Mouse (Mus musculus) liver, embryonic 16.5 days (tissue): ENCODE data around the gene Tas1r1. TPM values are rescaled to one million over a fixed set of nuclear protein-coding genes. Genes with fewer than 3 reads are reported as not detected.

ENCODE experiments used
- ATAC-seq: fragments of 200-750 bp; cut with Nextera tagmentation; 2 replicates; pipeline ENCODE4 v1.8.0; 2017; ENCODE audit warnings: low read depth, mild to moderate bottlenecking, moderate number of reproducible peaks, moderate library complexity
- H3K27ac ChIP-seq: fragments of 300-500 bp; sonication (generic); 2 replicates; pipeline ENCODE4 v1.5.1; 2014; ENCODE audit warnings: mild to moderate bottlenecking, low read length
- H3K27me3 ChIP-seq: fragments of 300-500 bp; sonication (generic); 2 replicates; pipeline ENCODE4 v1.6.1; 2014; ENCODE audit warnings: low read depth, low read length, mixed read lengths; ENCODE audit not compliant: control insufficient read depth, insufficient read depth
- H3K36me3 ChIP-seq: fragments of 300-500 bp; sonication (generic); 2 replicates; pipeline ENCODE4 v1.6.1; 2014; ENCODE audit warnings: mild to moderate bottlenecking; ENCODE audit not compliant: control insufficient read depth, insufficient read depth
- H3K4me1 ChIP-seq: fragments of 300-500 bp; sonication (generic); 2 replicates; pipeline ENCODE4 v1.6.1; 2014; ENCODE audit warnings: low read depth, low read length, mixed read lengths; ENCODE audit not compliant: control insufficient read depth
- H3K4me2 ChIP-seq: fragments of 300-500 bp; sonication (generic); 2 replicates; pipeline ENCODE4 v1.6.1; 2014; ENCODE audit warnings: low read depth, low read length, mixed read lengths
- H3K4me3 ChIP-seq: fragments of 300-500 bp; sonication (generic); 2 replicates; pipeline ENCODE4 v1.5.1; 2014; ENCODE audit warnings: low read depth, mild to moderate bottlenecking, low read length
- H3K9ac ChIP-seq: fragments of 300-500 bp; sonication (generic); 2 replicates; pipeline ENCODE4 v1.6.1; 2014; ENCODE audit warnings: low read depth, low read length
- H3K9me3 ChIP-seq: fragments of 300-500 bp; sonication (generic); replicated peaks from 2 replicates; pipeline ENCODE4 v1.6.1; 2016; ENCODE audit warnings: low read length; ENCODE audit not compliant: control insufficient read depth
- WGBS: fragments of 180-500 bp; shearing (Covaris S2); extraction: QIAGEN DNeasy Blood & Tissue Kit; methylation state at CpG from one replicate; pipeline ENCODE4 v1.1.7; 2014; ENCODE audit not compliant: insufficient replicate concordance; 5-methylcytosine and 5-hydroxymethylcytosine counted together
- polyA plus RNA-seq: library from polyadenylated mRNA; unstranded; fragments of >200 nt; fragmentation: Nextera tagmentation; extraction: Ambion mirVana; gene quantifications from 2 replicates; pipeline ENCODE4 v1.2.1, GENCODE M21; 2015

Gene Tas1r1
- polyA plus RNA-seq, 1 experiment from 2014 or later, result 0.11 TPM

- peak within 1 kb of the TSS; percentile 82 for H3K9ac ChIP-seq
- no peaks in the 10 kb centered on the region for H3K9me3 ChIP-seq
- peak within 1 kb of the TSS; percentile 100 for H3K4me2 ChIP-seq
- peaks cover 39% of the 10 kb centered on the region for H3K4me1 ChIP-seq
- peak within 1 kb of the TSS; percentile 87 for H3K4me3 ChIP-seq
- H3K36me3 ChIP-seq, result peaks cover 5% of the 10 kb centered on the region
- peaks cover 22% of the 10 kb centered on the region for H3K27me3 ChIP-seq
- ATAC-seq, result peak; percentile 85
- peak within 1 kb of the TSS; percentile 87 for H3K27ac ChIP-seq
- WGBS, result 0% methylated on average over 45 of the region's 45 CpGs
These were observed 29.7 kb downstream of the Tas1r1 start, which contains the start of gene Klhl21 for GRCm38 (mm10) chr4:152008622-152009075. TSS of gene Klhl21 (plus strand) at chr4:152008803.

GRCm38 (mm10) chr4:152008148-152008500 lies 30.2 kb downstream of the Tas1r1 start:
- under 1% methylated on average over 14 of the region's 14 CpGs for WGBS
- Histone ChIP-seq H3K36me3 (peaks cover 5% of the 10 kb centered on the region), H3K27ac (peak overlapping the region; percentile 87), H3K9ac (peak overlapping the region; percentile 82), H3K9me3 (no peaks in the 10 kb centered on the region), H3K4me3 (peak overlapping the region; percentile 87), H3K4me1 (peaks cover 39% of the 10 kb centered on the region), H3K4me2 (peak overlapping the region; percentile 100), H3K27me3 (peaks cover 22% of the 10 kb centered on the region)
- ATAC-seq, result no peak

GRCm38 (mm10) chr4:152007481-152008147 lies 30.8 kb downstream of the Tas1r1 start:
- 32% methylated on average over 8 of the region's 8 CpGs for WGBS
- ATAC-seq, result no peak
- H3K4me2 ChIP-seq, result peak overlapping the region; percentile 100
- H3K36me3 ChIP-seq, result peaks cover 3% of the 10 kb centered on the region
- H3K9ac ChIP-seq, result no peak overlapping the region; the same call in 1 of the 2 replicates
- peak overlapping the region; percentile 87 for H3K4me3 ChIP-seq
- H3K4me1 ChIP-seq, result peaks cover 39% of the 10 kb centered on the region
- peaks cover 22% of the 10 kb centered on the region for H3K27me3 ChIP-seq
- H3K27ac ChIP-seq, result no peak overlapping the region
- no peaks in the 10 kb centered on the region for H3K9me3 ChIP-seq

- Histone ChIP-seq H3K4me1 (peaks cover 36% of the 10 kb centered on the region), H3K4me2 (no peak overlapping the region), H3K27me3 (peaks cover 22% of the 10 kb centered on the region), H3K27ac (no peak overlapping the region), H3K9me3 (no peaks in the 10 kb centered on the region), H3K9ac (no peak overlapping the region), H3K4me3 (no peak overlapping the region), H3K36me3 (no peaks in the 10 kb centered on the region; the same call in 1 of the 2 replicates)
- ATAC-seq, result no peak
- WGBS, result 50% methylated on average over 3 of the region's 3 CpGs
These were observed 31.6 kb downstream of the Tas1r1 start for GRCm38 (mm10) chr4:152006812-152007211.

- H3K36me3 ChIP-seq, result no peaks in the 10 kb centered on the region
- WGBS, result 62% methylated on average over 6 of the region's 6 CpGs
These were observed 32.2 kb downstream of the Tas1r1 start for GRCm38 (mm10) chr4:152006137-152006536.

GRCm38 (mm10) chr4:152002063-152002462 lies 36.3 kb downstream of the Tas1r1 start:
- no peak overlapping the region for H3K4me3 ChIP-seq
- no peaks in the 10 kb centered on the region for H3K9me3 ChIP-seq
- no peak overlapping the region for H3K27ac ChIP-seq
- peaks cover 7% of the 10 kb centered on the region for H3K27me3 ChIP-seq
- WGBS, result 69% methylated on average over 3 of the region's 3 CpGs
- H3K4me2 ChIP-seq, result no peak overlapping the region
- peaks cover 13% of the 10 kb centered on the region for H3K4me1 ChIP-seq
- ATAC-seq, result no peak
- H3K36me3 ChIP-seq, result no peaks in the 10 kb centered on the region
- no peak overlapping the region for H3K9ac ChIP-seq

More at GRCm38 (mm10) chr4:152006137-152006536, 32.2 kb downstream of the Tas1r1 start:
- H3K27me3 ChIP-seq, result peaks cover 22% of the 10 kb centered on the region
- H3K27ac ChIP-seq, result no peak overlapping the region
- no peak for ATAC-seq
- H3K4me3 ChIP-seq, result no peak overlapping the region
- no peak overlapping the region for H3K4me2 ChIP-seq
- no peak overlapping the region for H3K9ac ChIP-seq
- H3K9me3 ChIP-seq, result no peaks in the 10 kb centered on the region
- peaks cover 29% of the 10 kb centered on the region for H3K4me1 ChIP-seq

- Histone ChIP-seq H3K36me3 (no peaks in the 10 kb centered on the region), H3K4me2 (no peak overlapping the region), H3K27me3 (no peaks in the 10 kb centered on the region; the same call in 1 of the 2 replicates), H3K27ac (no peak overlapping the region), H3K9me3 (no peaks in the 10 kb centered on the region), H3K4me3 (no peak overlapping the region), H3K9ac (no peak overlapping the region), H3K4me1 (peaks cover 14% of the 10 kb centered on the region)
- 59% methylated on average over 4 of the region's 4 CpGs for WGBS
- ATAC-seq, result no peak
These were observed 37.0 kb downstream of the Tas1r1 start for GRCm38 (mm10) chr4:152001335-152001734.

GRCm38 (mm10) chr4:152000906-152001305 lies 37.5 kb downstream of the Tas1r1 start:
- WGBS, result 42% methylated on average over 4 of the region's 4 CpGs
- no peak for ATAC-seq
- H3K9me3 ChIP-seq, result no peaks in the 10 kb centered on the region

GRCm38 (mm10) chr4:151999481-151999880 lies 38.9 kb downstream of the Tas1r1 start:
- no peaks in the 10 kb centered on the region for H3K36me3 ChIP-seq
- WGBS, result 18% methylated on average over 3 of the region's 3 CpGs
- H3K4me1 ChIP-seq, result peaks cover 24% of the 10 kb centered on the region
- no peak for ATAC-seq
- no peak overlapping the region for H3K4me3 ChIP-seq
- no peak overlapping the region for H3K4me2 ChIP-seq
- H3K9me3 ChIP-seq, result no peaks in the 10 kb centered on the region
- H3K27me3 ChIP-seq, result peaks cover 9% of the 10 kb centered on the region
- no peak overlapping the region for H3K9ac ChIP-seq
- H3K27ac ChIP-seq, result no peak overlapping the region

More at GRCm38 (mm10) chr4:152000906-152001305, 37.5 kb downstream of the Tas1r1 start:
- Histone ChIP-seq H3K4me3 (no peak overlapping the region), H3K4me2 (no peak overlapping the region), H3K9ac (no peak overlapping the region), H3K4me1 (peaks cover 14% of the 10 kb centered on the region), H3K27me3 (no peaks in the 10 kb centered on the region), H3K36me3 (no peaks in the 10 kb centered on the region), H3K27ac (no peak overlapping the region)
